Mouse (Mus musculus) right cerebral cortex, postnatal 25 days (tissue): Measurements from ENCODE around the gene Aim2.
"Not testable (repeated sequence)": the region's sequence is repeated elsewhere in the genome, so short reads cannot be mapped to it uniquely, and the experiment has no call there.

Source experiments
- DNase-seq: peaks from one replicate; pipeline ENCODE4 v3.0.0; 2022

The Aim2 gene

DNA sequence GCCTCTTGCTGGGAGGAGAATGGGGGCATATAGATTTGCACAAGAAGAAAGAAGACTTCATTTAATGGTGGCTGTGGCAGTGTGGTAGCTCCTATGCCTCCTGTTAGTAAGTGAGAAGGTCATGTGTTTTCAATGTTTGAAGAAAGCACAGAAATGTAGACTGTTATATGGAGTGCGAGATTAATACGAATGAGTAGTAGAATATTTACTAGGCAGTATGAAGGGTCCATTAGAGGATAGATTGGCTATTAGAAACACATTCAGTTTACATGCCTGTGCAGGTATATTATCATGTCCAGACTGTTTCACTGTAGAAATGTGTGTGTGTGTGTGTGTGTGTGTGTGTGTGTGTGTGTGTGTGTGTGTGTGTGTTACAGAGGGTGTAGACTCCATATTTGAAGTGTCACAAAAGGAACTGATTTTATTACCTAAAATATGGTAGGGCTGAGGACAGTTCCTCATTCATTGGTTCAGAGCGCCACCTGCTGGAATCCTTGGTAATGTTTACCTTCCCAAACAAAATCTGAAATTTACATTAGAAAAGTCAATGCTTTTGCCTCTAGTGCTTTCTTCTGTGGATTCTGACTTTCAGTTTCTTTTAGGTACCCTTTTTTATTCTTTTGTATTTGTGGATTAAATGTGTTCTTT is 47.8 kb downstream of the Aim2 start:
- peak; percentile 61 for DNase-seq

GRCm38 (mm10) chr1:173404696-173405309 is 54.1 kb downstream of the Aim2 start:
- no peak for DNase-seq

DNA sequence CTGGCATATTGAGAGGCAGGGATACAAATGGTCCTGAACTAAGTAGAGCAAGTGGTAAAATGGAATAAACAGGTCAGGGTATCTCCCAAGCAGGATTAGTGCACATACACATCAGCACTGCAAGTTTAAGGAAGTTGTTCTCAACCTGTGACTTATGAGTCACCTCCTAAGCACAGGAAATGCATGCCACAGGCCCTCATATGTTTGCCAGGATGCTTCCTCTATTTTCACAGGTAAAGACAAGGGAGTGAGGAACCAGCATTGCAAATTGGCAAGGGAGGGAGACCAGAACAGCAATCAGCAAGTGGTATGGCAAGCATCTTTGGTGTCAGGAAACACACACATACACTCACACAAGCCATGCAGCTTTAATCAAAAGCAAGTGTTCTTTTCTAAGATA is 58.4 kb downstream of the Aim2 start:
- no peak for DNase-seq

- no peak for DNase-seq
Observed at GRCm38 (mm10) chr1:173411863-173412262, 61.2 kb downstream of the Aim2 start.

DNA sequence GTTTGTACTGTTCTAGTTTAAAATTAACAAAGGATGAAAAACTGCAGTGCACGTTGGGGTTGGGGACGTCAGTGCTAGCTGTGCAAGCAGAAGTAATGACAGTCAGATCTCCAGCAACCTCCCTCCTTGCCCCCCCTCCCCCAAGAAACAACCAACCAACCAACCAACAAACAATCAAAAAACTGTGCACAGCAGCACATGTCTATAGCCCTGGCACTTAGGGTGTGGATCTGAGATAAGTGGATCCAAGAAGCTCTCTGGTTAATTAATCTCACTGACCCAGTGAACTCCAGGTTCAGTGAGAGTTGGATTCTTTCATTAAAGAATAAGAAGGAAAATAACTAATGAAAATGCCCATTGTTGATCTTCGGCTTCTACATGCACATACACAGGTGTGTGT is 64.0 kb downstream of the Aim2 start:
- no peak for DNase-seq

DNA sequence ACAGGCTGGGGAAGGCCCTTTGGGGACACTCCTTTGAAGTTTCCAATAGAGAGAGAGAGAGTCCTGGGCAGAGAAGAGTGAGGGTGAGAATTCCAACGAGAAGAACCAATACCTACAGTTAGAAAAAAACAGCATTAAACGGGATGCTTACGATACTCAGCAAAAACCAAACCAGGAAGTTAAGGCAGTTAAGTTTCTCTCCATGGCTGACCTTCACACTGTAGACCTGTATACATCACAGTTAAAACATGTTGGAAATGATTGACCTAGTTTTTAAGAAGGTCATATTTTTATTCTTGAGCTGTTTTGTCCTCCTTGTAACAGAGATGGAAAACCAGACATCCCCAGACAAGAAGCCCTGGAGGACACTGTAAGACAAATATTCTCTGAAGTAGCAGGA is 67.8 kb downstream of the Aim2 start:
- DNase-seq = no peak

GRCm38 (mm10) chr1:173418936-173419621 is 68.4 kb downstream of the Aim2 start:
- no peak for DNase-seq

DNA sequence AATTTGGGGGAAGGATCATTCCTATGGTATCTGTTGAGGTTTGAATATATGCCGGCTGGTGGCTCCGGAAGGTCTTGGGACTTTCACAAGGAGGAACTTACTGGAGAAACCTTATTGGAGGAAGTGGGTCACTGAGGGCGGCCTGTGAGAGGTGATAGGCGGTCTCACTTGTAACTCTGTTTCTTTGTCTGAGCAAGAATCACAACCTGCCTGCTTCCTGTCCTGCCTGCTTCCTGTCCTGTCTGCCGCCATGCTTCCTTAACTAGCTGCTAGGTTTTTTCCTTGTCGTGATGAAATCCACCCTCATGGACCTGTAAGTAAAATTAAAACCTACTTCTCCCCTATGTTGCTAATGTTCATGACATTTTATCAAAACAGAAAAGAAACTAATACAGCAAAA is 69.7 kb downstream of the Aim2 start:
- DNase-seq = no peak

- no peak for DNase-seq
Observed at GRCm38 (mm10) chr1:173426345-173426744, 75.7 kb downstream of the Aim2 start.

- no peak for DNase-seq
Observed at GRCm38 (mm10) chr1:173427385-173427784, 76.7 kb downstream of the Aim2 start.

- DNase-seq = no peak
Observed at GRCm38 (mm10) chr1:173429995-173430699, 79.5 kb downstream of the Aim2 start.

DNA sequence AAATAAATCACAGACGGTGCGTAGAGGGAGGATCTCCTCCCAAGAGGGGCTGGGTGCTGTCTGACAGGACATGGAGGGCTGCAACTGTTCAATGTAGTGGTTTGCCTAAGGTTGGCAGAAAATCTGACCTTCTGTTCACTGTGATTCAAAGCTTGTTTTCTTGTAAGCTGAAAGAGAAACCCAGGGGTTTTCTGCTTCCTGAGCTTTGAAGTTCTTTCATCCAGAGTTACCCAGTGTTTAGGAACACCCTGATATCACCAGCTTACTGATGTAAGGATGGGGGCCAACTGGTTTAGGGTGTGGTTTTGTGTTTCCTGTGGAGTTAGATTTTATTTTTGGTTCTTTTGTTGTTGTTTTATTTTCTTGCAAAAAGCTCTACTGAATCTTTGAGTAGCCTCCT is 81.7 kb downstream of the Aim2 start:
- no peak for DNase-seq

DNA sequence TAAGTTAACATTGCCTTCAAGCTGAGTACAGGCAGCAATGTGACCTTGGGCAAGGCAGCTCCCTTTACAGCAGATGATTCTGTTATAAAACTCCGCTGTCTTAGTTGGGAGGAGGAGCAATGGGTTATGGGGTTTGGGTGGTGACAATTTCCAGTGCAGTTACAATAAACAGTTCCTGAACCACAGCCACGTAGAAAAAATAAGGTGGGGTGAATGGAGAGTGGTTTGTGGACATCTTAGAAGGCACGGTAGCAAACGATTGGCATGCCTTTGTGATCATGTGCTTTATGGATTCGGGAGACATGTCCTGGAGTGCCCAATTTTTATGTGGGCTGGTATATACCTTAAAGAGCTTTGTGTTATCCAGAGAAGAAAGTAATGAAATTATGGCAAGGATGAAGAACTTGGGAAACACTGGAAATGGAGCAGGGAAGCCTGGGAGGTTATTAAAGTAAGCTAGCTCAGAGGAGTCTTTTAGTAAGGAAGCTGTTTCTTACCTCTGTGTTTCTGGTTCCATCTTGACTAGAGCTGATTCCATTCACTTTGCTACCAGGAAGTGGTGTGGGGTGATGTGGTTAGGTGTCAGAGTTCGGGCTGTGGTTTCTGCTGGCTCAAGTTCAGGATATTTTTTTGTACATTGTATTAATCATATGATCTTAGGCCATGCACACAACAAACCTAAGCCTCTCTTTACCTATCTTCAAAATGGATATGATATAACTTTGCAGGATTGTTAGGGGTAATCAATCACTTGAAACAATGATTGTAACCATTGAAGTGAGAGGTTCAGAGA is 86.7 kb downstream of the Aim2 start:
- no peak for DNase-seq

- no peak for DNase-seq
Observed at GRCm38 (mm10) chr1:173440681-173441080, 90.0 kb downstream of the Aim2 start.

GRCm38 (mm10) chr1:173441210-173441609 is 90.5 kb downstream of the Aim2 start:
- DNase-seq = no peak

- no peak for DNase-seq
Observed at GRCm38 (mm10) chr1:173443061-173443460, 92.4 kb downstream of the Aim2 start.

DNA sequence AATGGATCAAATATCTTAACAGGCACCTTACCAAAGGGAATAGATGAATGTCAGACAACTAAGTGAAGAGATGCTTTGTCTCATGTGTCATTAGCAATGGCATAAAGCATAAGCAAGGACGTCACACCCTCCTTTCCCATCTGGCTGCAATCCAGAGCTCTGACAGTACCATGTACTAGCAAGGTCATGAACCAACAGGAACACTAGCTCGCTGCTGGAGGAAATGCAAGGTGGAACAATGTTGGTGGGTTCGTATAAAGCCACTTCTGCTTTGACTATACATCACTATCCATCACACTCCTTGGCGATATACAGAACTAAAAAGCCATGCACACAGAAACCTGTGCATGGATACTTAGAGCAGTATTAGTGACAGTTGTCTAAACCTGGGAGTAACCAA is 96.4 kb downstream of the Aim2 start:
- DNase-seq = no peak

DNA sequence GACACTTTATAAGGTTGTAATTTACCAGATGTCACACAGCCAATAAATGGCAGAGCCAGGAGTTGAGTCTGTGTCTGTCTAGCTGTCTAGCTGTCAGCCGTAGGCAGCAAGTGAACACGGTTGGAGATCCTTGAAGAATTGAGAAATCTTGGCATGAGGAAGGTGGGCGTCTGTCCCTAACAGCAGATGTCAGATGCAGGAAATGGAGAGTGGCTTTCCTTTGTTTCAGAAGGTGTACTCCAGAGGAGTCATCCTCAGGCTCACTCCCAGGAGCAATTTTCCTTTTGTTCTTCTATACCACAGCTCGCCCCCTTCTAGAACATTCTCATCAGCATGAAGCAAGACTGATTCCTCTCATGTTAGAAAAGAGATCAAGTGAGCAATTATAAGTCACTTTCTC is 99.9 kb downstream of the Aim2 start:
- no peak for DNase-seq

DNA sequence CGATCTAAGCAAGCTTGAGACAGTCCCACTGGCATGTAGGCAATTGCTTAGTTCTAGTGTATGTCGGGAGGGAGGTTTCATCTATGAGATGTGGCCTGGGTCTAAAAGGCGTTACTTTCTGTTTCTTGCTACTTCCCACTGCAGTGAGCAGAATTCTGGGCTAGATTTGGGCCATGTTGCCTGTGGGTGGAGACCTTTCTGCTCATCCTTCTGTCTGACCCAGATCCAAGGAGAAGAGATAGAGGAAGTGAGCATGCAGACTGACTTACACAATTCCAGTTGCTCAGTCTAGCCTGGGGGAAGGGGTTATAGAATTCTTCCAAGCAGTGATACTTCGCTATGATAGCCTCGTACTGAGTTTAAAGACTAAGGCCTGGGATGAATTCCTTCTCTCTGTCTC is 101.0 kb downstream of the Aim2 start:
- no peak for DNase-seq

DNA sequence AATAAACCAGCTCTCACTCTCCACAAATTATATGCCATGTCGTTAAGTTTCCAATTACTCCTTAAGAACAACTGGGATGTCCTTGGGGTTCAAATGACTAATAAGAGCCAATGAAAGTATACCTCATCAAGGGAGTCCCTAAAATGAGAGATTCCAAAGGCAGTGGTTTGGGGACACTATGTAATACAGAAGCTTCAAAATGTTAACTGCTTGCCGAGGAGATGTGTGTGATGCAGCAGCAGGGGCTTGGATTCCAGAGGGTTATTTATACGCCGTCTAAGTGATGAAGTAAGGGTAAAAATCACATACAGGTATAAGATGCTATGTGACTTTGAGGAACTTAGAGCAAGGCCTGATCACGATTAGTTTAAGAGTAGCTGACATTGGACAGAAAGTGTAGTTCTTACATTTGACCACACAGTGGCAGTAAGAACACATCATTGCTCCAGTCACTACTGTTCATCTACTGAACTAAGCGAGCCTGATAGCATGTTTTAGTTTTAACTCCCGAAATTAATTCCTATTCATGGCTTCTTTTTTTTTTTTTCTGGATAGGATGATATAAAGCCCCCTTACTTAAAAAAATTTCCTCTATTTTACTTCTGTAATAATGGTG is 105.6 kb downstream of the Aim2 start:
- no peak for DNase-seq

DNA sequence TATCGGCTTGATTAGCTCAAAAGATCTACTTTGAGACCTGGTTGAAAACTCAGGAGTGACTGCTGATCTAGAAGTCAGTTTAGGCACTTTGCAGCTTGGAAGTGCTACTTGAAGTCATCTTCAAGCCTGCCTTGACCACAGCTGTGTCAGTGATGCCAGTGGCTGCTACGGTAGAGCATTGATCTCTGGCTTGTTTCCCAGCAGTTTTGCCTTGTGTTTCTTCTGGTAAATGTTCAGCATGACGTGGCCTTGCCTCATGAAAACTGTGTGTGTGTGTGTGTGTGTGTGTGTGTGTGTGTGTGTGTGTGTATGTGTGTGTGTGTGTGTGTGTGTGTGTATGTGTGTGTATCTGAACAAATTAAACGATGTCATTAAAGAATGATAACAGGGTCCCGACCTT is 106.1 kb downstream of the Aim2 start:
- no peak for DNase-seq

GRCm38 (mm10) chr1:173480399-173481181 is 129.9 kb downstream of the Aim2 start:
- not testable (repeated sequence) for DNase-seq
